Mouse (Mus musculus): ENCODE measurements around the gene Gm20388.

Gm20388 gene

DNA sequence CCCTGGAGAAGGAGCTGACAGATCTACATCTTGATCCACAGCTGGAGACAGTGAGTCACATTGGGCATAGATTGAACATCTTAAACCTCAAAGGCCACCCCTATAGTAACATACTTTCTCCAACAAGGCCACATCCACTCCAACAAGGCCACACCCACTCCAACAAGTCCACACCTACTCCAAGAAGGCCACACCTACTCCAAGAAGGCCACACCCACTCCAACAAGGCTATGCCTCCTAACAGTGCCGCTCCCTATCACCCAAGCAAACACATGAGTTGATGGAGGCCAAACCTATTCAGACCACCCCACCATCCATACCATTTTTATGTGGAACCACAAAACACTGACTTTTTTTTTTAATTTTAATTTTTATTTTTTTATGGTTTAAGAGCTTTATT is 3756.2 kb downstream of the Gm20388 start:
- DNase-seq (ENCODE audit: low read depth, low spot score), result no peak

DNA sequence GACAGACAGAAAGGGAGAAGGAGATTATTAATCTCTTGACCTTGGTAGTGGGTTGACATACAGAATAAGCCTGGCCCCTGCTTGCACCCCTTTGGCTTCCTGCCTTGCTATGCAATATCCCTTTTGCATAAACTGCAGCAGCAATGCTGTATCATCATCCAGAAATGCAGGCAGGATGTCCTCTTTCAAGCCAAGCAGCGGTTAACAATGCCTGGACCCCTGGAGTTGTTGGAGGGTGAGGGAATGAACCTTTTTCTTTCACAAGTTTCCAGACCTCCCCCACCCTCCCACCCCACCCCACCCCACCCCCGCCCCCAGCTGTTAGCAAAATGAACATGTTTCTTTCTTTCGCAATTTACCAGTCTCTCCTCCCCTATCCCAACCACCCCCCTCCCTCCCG is 3758.0 kb downstream of the Gm20388 start:
- DNase-seq (ENCODE audit: low read depth, low spot score), result no peak

DNA sequence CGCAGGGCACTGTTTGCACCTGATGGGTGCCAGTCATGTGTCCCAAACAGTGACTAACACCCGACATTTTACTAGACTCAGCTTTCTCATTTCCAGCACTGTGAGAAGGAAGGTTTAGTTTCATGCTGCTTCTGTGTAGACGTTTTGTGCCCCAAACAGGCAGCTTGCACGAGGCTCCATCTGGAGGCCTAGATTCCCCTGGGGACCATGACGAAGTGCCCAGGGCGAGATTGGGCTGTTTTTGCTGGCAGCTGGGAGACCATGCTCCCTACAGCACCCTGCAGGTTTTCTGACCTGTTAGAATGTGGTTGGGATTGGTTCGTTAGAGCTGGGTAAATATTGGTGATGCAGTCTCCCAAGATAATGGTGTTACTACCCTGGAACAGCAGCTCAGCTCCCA is 3760.1 kb downstream of the Gm20388 start:
- DNase-seq (ENCODE audit: low read depth, low spot score), result no peak

DNA sequence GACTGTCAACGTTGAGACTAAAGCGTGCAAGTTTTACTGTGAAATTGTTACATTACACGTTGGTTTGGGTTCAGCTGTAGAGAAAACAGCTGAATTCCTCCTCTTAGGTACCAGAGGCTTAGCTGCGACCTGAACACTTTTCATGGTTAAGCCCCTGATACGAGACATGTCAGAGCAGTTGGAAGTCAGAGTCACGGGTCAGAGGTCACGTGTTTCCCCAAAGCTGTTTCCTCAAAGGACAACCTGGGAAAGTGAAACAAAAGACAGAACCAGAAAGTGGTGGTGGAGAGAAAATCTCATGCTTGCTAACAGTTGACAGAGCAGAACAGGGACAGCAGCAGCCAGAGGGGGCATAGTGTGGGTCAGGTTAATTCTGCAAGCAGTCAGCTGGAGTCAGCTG is 3760.8 kb downstream of the Gm20388 start:
- DNase-seq (ENCODE audit: low read depth, low spot score), result no peak

DNA sequence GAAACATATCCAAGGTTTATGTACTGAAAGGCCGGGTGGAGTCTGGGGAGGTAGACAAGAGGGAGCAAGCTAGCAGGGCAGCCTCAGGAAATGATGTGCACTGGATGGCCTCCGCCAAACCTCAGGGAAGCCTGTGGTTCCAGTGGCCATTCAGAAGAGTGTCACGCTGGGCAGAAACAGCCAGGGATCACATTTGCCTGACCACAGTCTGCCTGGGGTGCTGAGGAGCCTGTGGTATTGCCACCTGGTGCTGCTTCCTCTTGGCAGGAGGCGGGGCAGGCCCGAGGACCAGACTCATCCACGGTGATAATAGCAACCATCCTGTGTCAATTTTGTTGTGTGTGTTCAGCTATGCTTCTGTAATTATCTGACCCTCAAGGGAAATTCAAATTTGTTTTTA is 3762.0 kb downstream of the Gm20388 start:
- DNase-seq (ENCODE audit: low read depth, low spot score), result no peak

DNA sequence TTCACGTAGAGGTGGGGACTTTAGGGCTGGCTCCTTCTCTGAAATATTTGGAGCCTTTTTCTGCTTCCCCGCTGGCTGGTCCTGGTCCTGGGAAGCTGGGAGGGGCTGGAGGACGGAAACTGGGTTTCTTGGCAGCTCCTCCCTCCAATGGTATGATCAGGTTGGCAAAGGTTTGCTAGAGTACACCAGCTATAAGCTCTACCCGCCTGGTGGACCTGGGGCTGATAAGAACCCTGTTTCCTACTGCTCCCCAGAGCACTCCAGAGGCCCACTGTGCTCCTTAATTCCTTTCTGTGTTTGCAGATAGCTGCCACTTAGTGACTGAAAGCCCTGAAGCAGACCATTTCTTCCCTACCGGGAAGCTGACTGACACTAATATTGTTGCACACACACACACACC is 3765.0 kb downstream of the Gm20388 start:
- DNase-seq (ENCODE audit: low read depth, low spot score), result no peak

DNA sequence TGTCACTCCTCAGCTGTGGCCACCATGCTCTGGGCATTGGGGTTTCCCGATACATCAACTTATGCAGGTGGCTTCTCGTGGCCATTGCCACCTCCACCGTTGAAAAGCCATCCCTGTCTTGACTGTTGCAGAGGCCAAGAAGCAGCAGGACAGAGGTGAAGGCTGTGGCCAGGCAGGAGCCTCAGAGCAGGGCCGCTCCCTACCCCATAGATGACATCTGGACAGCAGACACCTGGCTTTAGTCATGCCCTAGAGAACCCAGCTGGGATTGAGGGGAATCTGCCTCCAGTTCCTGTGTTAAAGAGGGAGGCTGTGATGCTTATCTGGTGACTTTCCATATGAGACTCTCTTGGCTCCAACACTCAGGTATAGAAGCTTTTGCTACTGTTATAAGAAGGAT is 3767.7 kb downstream of the Gm20388 start:
- no peak for DNase-seq (ENCODE audit: low read depth, low spot score)

DNA sequence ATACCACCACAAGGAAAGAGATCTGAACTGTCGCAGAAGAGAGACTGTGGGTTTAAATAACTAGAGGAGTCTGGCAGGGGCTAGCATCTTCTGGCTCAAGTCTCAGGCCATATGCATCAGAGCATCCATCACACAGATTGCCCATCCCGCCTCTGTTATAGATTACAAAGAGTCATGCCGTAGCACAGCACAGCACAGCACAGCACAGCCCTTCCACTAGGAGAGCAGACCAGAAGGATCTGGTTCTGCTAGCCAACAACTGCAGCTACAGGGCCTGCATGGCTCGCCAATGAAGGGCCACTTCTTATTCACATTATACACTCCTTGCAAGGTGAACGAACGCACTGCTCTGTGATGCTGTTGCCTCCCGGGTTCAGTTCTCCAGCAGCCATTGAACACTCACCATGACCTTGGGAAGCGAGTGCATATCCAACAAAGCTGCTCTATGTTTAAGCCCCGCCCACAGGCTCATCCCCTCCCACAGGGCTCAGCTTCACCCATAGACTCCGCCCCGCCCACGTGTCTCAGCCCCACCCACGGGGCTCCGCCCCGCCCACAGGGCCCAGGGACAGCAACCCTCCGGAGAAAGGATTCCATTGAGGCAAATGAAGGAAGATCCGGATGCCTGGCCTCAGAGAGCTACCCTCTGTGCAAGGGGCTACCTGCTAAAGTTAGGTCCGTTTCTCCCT is 3771.6 kb downstream of the Gm20388 start:
- DNase-seq (ENCODE audit: low read depth, low spot score), result peak; percentile 57

DNA sequence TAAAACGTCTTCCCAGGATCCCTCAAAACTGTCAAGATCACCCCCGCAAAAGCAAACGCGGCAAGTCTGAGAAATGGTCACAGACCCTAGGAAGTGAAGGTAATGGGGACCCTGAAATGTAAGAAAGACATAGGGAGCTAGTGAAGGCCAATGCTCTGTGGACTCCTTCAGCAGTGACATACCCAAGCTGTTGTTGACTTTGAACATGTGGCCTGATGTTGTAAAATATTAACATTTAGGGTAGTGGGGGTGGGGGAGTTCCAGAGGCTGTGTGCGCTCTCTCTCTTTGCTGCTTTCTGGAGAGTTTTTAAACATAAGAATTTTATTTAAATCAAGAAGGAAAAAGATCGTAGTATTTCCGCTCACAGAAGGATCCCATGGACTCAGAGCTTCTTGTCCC is 3772.7 kb downstream of the Gm20388 start:
- no peak for DNase-seq (ENCODE audit: low read depth, low spot score)

DNA sequence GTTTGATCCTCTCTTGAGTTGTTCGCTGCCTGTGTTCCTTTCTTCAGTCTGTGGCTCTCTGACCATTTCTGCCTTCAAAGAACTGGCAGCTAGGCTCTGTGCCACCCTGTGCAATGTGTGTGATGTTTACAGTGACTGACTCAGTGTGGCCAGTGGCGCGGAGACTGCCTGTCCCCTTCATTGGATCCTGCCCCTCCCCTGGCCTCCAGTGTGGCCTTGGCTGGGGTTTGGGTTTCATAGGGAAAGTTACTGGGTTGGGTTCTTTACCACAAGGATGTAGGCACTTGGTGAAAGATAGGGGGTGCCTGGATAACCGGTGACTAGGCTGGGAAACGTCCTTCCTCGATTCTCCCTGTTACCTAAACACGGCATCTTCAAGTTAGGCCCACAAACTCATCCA is 3774.2 kb downstream of the Gm20388 start:
- DNase-seq (ENCODE audit: low read depth, low spot score), result no peak

DNA sequence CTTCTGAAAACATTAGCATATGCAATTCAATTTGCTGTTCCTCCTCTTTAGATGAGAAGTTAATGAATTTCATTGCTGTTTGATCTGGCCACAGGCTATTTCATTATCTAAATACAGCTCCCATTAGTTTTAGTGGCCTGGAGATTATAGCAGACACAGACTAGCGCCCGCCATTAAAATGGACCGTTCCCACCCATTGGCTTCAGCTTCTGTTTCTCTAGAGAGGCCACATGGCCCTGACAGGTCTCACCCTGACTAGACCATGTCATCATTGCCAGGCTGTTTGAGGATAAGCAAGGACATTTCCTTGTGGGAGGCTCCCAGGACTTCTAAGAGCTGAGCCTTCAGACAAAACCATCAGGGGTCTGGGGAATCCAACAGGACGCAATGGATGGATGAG is 3774.8 kb downstream of the Gm20388 start:
- no peak for DNase-seq (ENCODE audit: low read depth, low spot score)

DNA sequence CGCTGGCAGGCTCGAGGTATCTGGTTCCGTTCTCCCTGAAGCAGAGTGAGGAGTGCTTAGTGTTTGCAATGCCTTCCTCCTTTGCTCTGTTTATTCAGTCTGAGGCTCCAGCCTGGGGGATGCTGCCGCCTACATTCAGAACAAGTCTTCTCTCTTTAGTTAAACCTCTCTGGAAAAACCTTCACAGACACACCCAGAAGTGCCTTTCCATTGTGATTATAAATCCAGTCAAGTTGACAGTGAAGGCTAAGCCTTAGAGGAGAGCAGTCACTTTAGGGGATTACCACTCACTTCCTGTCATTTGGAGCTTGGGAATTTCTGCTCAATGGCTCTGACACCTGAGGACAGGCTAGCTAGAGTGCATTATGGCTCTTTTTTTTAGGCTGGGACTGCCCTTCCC is 3777.2 kb downstream of the Gm20388 start:
- DNase-seq (ENCODE audit: low read depth, low spot score), result no peak

DNA sequence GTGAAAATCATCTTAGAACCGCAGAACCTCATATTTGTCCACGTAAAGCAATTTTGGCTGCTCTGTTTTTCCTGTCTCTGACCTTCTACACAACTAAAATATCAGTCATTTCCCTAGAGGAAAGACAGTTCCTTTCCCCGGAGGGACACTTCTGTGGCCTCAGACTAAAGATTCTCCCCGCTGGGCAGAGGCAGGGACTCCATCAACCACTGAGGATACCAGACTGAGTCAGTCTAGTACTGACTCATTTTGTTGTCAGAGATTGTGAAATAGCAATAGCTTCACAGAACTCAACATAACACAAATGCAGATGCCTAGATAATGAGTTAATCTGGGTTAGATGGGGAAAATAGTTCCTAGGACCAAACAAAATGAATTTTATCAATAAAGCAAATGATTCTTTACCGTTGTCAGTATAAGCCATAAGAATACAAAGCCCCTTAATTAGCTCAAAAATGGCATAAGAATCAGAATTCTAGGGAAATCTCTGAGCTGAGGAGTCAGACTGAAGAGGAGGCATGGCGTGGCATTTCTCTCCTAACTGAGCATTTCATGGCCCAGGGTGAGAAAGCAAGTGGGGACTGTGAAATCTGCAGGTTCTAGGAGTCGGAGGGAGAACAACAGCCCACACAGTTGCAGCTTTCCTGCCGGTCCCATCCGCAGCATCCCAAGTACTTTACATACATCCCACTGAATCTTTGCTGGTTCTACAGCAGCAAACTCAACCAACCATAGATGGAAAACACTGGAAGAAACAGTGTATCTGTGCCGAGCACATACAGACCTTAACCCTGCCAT is 3781.7 kb downstream of the Gm20388 start:
- DNase-seq (ENCODE audit: low read depth, low spot score), result peak; percentile 65

DNA sequence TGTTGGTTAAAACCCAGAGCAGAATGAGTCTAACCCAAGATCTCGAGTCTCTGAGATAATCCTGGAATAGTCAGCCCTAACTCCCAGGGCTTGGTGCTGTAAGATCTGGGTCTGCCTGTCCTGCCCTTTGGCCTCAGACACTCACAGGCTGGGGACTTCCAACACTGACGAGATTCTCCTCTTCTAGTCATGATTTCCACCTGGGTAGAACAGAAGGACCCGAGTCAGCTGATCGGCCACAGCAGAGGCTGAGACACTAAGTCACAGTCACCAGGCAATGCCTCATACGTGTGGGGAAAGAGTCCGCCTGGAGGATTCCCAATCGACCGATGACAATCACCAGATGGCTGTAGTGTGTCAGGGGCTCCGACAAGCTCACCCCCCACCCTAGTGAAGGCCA is 3785.5 kb downstream of the Gm20388 start:
- DNase-seq (ENCODE audit: low read depth, low spot score), result no peak

DNA sequence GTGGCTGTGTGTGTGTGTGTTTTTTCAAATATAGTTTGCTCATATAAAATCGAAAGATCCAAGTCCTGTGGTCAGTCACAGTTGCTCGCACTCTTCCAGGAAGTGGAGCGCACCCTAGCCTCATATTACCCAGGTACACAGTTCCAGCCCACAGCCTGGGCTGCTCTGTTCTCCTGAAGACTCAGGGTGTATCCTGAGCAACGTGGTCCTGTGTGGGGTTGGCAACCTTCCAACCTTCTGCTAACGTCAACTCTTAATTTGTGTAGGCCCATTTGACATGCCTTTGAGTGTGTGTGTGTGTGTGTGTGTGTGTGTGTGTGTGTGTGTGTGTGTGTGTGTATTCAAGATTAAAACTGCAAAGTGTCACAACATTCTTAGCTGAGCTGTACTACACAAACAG is 3786.7 kb downstream of the Gm20388 start:
- no peak for DNase-seq (ENCODE audit: low read depth, low spot score)

DNA sequence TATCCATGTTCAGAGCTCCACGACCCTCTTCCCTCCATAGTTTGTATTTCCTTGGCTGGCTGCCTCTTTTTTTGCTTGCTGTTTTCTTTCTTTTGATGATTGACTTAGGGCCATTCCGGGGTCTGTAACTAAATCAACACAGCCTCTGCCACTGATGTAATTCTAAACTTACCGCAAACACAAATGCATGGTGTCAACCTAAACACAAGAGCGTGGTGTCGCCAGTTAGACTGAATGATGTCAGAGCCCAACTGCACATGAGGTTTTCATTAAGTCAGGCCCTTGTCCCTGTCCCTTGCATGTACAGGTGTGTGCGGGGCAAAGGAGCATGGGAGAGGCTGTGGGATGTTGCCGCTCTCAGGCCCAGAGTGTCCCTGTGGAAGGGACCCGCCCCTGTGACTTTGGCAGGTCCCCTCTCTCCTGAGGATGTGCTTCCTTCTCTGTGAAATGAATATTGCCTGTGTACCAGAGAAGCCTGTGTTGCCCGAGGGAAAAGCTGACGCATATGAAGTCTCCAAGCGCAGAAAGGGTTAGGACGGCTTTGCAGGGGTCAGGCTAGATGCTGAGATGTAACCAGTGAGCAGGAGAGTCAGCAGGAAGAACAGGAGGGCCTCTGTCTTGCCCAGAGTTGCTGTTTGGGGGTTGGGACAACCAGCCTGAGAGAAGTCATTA is 3789.9 kb downstream of the Gm20388 start:
- no peak for DNase-seq (ENCODE audit: low read depth, low spot score)

DNA sequence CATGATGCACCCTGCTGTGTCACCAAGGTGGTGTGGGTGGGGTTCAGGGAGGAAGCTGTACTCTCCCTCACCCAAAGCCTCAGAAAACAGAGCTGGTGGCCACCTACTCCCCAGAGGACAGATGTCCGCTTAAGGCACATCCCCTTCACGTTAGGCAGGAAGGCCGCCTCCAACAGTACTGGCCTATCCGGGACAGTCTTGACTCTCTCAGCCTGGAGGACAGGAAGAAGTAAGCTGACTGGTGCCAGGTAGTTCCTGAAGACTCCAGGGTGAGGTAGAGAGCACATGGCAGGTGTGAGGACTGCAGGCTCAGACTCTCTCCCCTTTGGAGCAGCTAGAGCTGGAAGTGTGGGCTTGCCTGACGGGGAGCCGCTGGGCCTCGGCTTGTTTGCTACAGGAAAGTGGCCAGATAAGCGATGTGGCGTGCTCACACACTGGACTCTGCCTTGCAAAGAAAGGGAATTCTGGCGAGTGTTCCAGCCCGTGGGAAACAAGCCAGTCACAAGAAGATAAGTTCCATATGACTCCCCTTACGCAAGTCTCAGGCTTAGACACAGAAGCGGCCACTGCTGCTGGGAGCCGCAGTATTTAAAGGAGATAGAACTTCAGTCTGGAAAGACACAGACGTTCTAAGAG is 3791.4 kb downstream of the Gm20388 start:
- peak; percentile 55 for DNase-seq (ENCODE audit: low read depth, low spot score)

DNA sequence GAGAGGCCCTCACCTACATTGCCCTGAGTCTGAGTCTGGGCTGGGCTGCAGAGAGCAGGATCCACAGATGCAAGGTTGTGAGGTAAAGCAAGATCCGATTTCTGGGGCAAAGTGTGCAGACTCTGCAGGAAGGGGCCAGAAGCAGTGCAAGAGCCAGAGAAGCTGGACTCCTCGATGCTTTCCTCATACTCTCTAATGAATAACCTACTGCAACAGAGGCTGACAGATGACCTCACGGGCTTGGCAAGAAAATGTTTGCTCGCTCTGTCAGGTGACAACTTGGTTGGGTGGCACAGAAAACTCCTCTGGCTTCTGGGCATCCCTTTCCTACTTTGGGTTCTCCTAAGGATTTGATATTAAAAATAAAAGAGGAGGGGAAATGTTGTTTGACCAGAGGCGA is 3794.7 kb downstream of the Gm20388 start:
- DNase-seq (ENCODE audit: low read depth, low spot score), result peak; percentile 47

DNA sequence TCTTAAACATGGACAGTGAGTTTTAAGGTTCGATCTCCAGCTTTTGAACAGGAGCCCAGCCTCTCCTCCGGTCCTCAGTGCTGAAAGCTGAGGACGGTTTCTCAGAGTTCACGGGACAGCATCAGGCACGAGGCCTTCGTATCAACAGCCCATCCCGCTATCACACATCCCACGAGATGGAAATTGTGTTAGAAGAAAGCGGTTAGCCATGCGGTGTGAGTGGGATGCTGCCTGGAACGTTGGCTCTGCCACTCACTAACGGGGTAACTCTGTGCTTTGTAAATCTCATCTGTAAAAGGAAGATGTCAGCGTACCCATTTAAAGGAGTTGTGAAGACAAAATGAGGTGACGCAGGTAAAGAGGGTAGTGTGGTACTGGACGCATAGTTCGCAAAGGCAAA is 3796.5 kb downstream of the Gm20388 start:
- peak; percentile 78 for DNase-seq (ENCODE audit: low read depth, low spot score)

DNA sequence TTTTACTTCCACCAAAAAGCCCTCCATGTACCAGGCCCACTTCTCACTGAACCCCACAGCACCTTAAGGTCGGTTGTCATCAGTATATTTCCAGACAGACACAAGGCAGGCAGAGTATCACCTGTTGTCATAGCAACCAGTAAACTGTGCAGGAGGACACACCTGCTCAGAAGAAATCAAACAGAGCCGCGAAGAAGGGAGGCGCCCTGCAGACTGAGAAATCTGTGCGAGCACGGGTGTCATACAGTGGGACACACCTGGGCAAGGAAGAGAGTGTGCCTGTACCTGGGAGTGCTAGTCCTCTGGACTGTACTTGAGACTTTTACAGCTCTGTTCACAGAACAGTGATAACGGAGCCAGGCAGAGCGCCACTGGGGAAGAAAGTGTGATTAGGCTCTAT is 3798.1 kb downstream of the Gm20388 start:
- no peak for DNase-seq (ENCODE audit: low read depth, low spot score)

DNA sequence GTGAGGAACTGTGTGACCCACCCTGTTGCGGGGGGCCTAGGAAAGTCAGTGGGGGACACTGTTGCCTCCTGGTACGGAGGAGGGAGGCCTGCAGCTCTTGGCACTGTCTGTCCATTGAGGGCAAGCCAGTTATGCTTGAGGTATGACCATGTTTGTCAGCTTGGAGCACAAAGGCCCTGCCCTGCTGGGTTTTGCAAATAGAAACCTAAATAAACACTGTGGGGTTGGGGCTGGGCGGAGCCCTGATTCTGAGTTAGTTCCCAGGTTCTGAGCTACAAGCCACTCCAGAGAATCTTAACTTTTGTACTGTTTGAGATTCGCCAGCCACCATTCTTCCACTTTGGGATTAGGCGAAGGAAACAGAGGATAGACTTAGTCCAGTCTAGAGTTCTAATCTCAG is 3799.7 kb downstream of the Gm20388 start:
- DNase-seq (ENCODE audit: low read depth, low spot score), result no peak

DNA sequence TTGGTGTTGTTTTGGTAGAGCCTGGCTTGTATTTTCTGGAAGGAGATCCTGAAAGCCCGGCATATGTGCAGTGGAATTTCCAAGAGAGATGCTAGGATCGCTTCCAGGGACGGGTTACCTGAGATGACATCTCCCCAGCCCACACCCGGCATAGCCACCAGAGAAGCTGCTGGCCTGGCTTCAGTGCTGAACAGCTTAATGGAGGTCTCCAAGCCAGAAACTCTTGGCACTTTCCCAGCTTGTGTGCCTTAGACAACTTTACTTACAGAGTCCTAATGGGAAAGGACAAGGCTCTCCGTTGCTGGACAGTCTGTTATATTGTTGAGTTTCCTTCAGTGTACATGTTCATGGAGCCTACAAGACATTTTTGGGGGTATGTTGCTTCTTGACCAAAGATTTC is 3803.8 kb downstream of the Gm20388 start:
- DNase-seq (ENCODE audit: low read depth, low spot score), result no peak
